Mouse (Mus musculus): Measurements from ENCODE around the gene Izumo2.
"Not testable (repeated sequence)": the region's sequence is repeated elsewhere in the genome, so short reads cannot be mapped to it uniquely, and the experiment has no call there.

The Izumo2 gene

DNA sequence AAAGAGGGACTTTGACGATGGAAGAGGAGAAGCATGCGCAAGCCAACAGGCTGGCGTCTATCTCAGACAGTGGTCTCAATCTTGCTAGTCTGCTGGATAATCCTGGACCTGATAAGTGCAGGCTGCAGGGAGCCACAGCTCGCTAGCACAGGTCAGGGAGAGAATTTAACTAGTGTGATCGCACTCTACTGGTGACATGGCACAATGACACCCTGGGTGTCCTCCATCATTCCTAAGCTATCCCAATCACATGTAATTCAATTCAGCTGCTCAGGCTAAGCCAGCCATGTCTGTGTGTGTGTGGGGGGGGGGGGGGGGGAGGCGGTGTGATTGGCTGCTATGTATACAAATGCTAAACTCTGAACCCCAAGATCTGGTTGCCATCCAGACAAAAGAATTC lies 6.6 kb upstream of the Izumo2 start:
- DNase-seq: no peak

GRCm38 (mm10) chr7:44702985-44703384 lies 5.6 kb upstream of the Izumo2 start:
- no peak for DNase-seq

DNA sequence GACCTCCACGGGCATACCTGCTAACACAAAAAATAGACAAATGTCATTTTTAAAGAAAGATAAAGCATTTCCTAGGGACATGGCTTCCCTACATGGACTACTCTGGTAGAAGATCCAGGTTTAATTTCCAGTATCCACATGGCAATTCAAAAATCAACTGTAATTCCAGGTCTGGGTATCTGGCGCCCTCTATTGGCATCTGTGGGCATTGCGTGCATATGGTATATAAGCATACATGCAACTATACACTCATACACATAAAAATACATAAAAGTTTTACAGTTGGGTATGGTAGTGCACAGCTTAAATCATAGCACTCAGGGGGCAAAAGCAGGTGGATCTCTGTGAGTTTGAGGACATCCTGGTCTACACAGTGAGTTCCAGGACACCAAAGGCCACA lies 4.2 kb upstream of the Izumo2 start:
- DNase-seq: no peak

- DNase-seq: no peak
These were observed 3.5 kb upstream of the Izumo2 start for GRCm38 (mm10) chr7:44705086-44705485.

DNA sequence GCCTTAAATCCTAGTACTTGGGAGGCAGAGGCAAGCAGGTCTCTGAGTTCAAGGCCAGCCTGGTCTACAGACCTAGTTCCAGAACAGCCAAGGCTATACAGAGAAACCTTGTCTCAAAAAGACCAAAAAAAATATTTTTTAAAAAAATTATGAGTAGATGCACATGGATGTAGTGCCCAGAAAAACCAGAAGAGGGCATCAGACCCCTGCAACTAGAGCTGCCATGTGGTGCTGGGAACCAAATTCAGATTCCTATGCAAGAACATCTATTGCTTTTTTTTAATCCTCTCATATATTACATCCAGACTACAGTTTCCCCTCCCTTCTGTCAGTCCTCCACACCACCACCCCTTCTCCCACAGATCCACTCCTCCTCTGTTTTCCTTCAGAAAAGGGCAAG lies 2.2 kb upstream of the Izumo2 start:
- no peak for DNase-seq

- no peak for DNase-seq
These were observed 1.3 kb upstream of the Izumo2 start for GRCm38 (mm10) chr7:44707169-44707675.

GRCm38 (mm10) chr7:44708093-44708492 lies 449 bp upstream of the Izumo2 start:
- DNase-seq: not testable (repeated sequence)

DNA sequence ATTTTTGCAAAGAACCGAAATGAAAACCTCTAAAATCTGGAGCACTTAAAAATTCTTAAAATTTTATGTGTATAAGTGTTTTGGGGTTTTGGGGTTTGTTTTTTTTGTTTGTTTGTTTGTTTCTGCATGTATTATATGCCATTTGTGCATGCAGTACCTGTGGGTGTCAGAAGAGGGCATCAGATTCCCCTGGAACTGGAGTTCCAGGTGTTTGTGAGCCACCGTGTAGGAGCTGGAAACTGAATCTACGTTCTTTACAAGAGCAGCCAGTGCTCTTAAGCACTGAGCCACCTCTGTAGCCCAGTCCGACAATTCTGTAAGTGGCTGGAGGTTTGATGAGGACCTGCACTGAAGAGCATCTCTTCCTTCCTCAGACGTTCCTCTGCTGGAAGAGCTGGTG lies 1.3 kb downstream of the Izumo2 start:
- DNase-seq: no peak

- no peak for DNase-seq
These were observed 13.5 kb downstream of the Izumo2 start for GRCm38 (mm10) chr7:44722058-44722457.

DNA sequence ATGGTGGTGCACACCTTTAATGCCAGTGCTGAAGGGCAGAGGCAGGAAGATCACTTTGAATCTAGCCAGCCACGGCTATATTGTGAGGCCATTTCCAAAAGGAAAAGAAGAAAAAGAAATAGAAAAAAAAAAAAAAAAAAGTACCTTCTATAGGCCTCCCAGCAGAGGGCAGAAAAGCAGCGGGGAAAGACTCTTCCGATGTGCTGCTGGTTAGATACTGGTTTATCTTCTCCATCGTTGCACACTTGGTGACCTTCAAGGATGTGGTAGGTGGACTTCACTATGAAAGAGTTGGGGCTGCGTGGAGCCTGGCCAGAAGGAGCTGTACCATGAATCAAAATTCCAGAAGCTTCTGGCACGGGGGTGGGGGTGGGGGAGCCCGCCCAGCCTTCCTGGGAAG lies 15.8 kb downstream of the Izumo2 start:
- DNase-seq: peak; percentile 18

DNA sequence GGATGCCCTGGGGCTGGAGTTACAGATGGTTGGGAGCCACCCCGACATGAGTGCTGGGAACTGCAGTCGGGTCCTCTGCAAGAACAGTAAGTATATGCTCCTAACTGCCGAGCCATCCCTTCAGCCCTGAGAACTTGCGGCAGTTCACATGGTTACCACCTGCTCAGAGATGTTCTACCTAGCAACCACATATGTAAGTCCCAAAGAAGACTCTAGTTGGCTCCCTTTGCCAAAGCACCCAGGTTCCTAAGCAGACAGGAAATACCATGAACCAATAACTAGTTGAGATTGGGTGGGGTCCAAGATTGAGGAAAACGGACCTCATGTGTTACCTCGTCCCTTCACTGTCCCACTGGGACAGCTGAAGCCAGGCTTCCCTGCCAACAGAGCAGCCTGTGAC lies 17.8 kb downstream of the Izumo2 start:
- no peak for DNase-seq

DNA sequence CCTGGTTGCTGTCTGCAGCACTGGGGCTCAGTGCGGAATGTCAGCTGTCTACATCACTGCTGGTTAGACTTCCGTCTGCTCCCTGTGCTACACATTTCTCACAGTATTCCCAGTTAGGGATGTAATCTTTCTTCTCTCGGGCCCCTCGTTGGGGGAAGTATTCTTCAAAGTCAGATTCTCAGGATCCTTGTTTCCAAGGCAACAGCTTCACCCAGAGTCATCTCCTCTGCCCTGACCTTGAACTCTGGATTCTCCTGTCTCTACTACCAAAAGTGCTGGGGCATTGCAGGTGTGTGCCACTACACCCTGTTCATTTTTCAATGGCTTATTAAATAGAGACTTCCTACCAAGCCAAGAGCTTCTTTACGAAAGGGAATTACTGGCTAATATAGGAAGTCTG lies 18.6 kb downstream of the Izumo2 start:
- DNase-seq: no peak

- DNase-seq: no peak
These were observed 19.8 kb downstream of the Izumo2 start for GRCm38 (mm10) chr7:44728082-44728975.

DNA sequence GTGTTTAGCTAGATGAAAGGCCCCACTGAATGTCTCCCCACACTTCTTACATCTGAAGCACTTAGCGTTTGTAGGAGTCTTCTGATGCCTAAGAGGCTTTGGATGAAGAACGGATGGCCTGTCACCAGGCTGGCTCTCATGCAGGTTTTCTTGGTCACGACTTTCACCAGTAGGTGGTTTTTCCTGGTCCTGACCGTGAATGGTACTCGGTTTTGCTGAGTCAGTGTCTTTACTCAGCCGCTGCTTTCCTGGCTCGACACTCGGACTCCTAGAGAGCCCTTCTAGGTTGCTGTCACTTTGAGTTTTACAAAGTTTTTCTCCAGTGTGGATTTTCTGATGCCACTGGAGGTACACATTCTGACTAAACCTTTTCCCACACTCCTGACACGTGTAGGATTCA lies 25.2 kb downstream of the Izumo2 start:
- no peak for DNase-seq

GRCm38 (mm10) chr7:44741361-44741760 lies 32.8 kb downstream of the Izumo2 start:
- DNase-seq: no peak

DNA sequence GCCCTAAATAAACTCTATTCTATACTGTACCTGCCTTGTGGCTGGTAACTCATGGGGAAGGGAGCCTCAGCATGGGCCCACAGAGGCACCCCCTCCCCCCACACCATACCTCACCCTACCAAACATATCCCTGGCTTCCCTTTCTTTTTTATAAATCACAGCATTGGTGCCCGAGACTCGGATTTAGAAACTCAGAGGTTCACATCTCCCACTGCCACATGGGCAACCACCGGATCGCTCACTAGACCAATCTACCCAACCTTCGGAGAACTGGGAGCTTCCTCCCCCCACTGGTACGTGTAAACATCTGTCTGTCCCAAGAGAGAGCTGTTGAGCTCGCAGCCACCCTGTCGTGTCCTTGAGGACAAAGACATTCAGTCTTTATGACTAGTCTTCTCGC lies 35.7 kb downstream of the Izumo2 start:
- DNase-seq: no peak

DNA sequence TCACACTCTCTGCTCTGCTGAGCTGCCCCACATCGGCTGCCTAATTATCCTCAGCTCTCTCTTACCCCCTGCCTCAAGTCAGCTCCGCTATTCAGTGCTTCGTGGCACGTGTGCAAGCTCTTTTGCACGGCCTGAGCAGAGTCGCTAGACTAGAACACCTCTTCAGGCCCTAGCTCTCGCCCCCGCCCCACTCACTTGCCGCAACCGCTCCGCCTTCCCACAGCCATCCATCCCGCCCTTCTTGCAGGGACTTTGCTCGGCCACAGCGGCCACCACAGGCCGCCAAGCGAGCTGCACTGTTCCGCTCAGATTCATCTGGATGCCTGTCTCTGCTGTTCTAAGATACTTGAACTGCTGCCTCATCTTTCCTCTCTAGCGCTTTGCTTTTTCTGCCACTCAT lies 36.5 kb downstream of the Izumo2 start:
- peak; percentile 83 for DNase-seq

DNA sequence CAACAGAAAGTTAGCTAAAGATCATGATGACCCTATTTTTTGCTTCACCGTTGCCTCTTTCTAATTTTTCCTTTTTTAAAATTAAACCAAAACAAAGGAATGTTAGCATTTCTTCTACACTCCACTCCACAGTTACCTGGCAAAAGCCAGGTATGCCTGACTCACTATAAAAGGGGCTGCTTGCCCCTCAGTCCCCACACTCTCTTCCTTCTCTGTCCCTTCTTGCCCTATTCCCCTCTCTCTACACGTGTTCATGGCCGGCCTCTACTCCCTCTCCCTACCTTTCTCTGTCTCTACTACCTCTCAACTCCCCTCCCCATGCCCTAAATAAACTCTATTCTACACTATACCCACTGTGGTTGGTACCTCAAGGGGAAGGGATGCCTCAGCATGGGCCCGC lies 38.6 kb downstream of the Izumo2 start:
- no peak for DNase-seq

DNA sequence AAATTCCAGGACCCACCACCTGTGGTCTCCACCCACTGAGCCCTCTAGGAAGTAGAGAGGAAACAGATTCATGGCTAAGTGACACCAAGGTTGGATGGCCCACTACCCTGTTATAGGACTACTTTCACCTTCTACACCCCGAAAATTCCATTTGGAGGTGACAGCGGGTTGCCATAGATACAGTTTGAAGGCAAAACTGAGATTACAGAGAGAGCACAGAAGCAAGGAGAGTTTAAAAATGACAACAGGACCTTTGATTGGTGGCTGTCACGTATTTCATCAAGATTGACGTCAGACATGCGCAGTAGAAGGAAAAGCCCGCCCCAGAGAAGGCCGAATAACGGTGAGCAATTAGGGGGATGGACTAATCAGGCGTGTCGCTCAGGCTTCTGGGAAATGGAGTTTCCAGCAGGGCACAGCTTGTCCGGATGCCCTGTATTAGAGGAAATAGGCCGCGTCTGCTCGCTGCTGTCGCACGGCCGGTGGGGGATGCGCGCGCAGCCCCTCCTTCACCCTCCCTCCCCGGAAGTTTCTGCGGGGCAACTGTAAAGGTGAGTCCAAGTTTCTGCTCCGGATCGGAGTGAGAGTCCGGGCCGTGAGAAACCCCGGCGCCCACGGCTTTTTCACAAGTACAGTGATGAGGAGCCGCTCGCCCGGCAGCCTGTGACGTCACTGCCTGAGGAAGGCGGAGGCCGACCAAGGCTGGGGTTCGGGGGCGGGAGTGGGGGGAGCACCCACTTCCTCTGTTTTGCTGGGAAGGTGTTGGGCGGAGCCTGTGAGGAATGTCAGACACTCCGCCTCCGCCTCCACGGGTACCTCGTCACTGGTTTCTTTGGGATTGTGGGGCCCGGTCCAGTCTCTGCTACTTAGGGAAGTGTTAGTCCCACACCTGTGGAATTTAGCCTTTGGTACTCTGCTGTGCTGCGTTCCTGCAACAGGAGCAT lies 39.8 kb downstream of the Izumo2 start, which contains the start of gene Vrk3:
Vrk3 (plus strand) TSS at position 313 of the 944 bp plus-strand sequence.
- DNase-seq: peak; percentile 85

- DNase-seq: not testable (repeated sequence)
These were observed 42.4 kb downstream of the Izumo2 start, which contains the start of gene Zfp473 for GRCm38 (mm10) chr7:44750950-44751349. Gene Zfp473 (minus strand): TSS chr7:44751050.

- DNase-seq: no peak
These were observed 48.6 kb downstream of the Izumo2 start for GRCm38 (mm10) chr7:44757164-44757563.

GRCm38 (mm10) chr7:44760366-44760765 lies 51.8 kb downstream of the Izumo2 start:
- no peak for DNase-seq

DNA sequence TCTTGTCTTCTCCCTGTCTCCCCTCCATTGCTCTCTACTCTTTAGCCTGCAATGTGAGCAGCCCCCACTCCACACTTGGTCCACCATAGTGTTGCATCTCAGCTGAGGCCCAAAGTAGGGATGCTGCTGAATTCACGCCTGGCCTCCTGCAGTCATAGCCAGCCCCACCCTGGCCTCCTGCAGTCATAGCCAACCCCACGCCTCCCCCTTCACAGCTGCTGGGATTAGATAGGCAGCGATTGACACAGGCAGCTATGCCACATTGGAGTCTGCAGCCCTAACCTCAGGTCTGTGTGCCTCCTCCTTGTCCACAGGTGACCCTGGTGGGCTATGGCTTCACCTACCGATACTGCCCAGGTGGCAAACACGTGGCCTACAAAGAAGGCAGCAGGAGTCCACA lies 59.6 kb downstream of the Izumo2 start:
- no peak for DNase-seq

Data from right cerebral cortex, postnatal 14 days (tissue).